Mouse (Mus musculus): ENCODE results near the gene Fam222a.

Gene Fam222a

GRCm38 (mm10) chr5:114567565-114568197, at the start of gene Fam222a:
Gene Fam222a, plus strand, starts transcription at chr5:114568016.
- DNase-seq (ENCODE audit: low read depth), result peak; percentile 30

GRCm38 (mm10) chr5:114528355-114528754, 39.5 kb upstream of the Fam222a start:
- no peak for DNase-seq (ENCODE audit: low read depth)

DNA sequence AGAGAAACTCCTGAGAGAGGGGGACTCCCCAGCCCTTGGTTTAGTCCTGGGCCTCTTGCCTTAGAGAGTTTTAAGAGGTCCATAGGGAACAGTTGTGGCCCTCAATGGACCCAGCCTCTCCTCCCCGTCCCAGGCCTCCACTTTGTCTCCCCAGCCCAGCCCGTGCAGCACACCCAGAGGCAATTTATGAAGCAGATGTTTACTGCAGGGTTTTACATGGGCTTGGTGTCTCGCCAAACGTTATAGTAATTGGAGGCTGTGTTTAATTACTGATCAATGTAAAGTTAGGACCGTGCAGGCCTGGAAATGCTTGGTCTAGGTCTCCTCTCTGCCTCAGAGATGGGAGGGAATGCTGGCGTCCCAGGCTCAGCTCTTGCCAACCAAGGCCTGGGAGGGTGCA, 37.5 kb upstream of the Fam222a start:
- no peak for DNase-seq (ENCODE audit: low read depth)

GRCm38 (mm10) chr5:114532055-114532454, 35.8 kb upstream of the Fam222a start:
- no peak for DNase-seq (ENCODE audit: low read depth)

GRCm38 (mm10) chr5:114537308-114538020, 30.4 kb upstream of the Fam222a start:
- DNase-seq (ENCODE audit: low read depth), result no peak

DNA sequence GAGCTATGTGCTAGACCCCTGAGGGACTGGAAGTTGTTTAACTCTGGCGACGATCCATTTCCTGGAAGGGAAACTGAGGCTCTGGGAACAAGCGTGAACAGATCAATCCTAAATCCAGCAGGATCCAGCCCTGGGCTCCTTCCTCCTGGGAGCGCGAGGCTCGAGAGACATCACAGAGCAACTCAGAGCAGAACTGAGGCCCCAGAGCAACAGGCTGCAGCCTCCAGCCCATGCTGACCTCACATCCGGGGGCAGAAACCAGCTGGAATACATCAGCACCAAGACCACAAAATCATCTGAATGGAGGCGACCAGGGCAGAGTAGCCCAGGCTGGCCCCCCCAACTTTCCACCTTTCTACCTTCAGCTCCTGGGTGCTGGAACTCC, 29.8 kb upstream of the Fam222a start:
- DNase-seq (ENCODE audit: low read depth), result no peak

- no peak for DNase-seq (ENCODE audit: low read depth)
Measured at GRCm38 (mm10) chr5:114538752-114539151, 29.1 kb upstream of the Fam222a start.

DNA sequence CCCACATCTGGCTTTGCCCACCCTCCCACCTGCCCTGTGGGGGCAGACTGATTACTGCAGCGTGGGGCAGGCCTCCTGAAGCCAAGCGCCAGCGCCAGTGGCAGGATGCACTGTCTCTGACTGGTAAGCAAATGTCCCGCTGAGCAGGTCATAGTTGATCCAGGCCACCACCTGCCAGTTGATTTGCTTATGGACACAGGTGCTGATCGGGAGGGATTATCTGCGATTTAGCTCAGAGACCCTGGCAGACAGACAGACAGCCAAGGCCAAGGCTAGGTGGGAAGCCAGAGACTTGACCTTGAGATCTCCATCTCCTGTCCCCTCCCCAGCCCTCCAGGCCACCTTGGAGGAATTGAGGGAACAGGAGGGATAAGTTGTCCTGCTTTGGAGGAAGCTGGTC, 28.1 kb upstream of the Fam222a start:
- DNase-seq (ENCODE audit: low read depth), result no peak

DNA sequence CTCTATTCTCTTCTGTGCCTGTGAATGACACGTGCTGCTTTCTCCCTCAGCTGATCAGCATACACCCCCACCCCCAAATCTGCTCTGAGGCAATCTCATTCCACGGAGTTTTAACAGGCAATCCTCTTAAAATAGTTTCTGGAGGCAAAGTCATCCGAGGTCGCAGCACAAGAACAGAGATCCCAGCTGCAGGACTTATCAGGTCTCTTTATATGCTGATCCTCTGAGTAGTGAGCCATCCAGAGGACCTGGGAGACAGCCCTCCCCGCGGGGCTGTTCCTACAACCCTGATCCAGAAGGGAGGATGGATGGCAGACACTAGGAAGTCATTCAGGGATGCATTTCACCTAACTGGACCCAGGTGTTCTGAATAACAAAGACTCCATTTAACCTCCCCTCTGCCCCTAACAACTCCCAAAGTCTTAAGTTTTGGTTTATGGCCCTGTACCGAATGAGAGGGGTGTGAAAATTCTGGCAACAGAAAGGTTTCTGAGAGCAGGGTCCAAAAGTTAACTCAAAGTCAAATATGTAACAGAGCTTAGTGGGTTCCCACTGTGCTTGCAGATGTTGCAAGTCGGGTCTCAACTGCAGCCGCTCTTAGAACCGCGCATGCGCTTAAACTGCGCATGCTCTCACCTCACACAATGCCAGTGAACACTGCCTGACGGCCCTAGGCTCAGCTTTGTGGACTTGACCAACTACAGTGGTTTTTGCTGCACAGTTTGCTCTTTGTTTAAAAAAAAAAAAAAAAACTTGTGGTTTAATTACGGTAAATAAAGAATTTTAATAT, 26.0 kb upstream of the Fam222a start:
- DNase-seq (ENCODE audit: low read depth), result no peak

DNA sequence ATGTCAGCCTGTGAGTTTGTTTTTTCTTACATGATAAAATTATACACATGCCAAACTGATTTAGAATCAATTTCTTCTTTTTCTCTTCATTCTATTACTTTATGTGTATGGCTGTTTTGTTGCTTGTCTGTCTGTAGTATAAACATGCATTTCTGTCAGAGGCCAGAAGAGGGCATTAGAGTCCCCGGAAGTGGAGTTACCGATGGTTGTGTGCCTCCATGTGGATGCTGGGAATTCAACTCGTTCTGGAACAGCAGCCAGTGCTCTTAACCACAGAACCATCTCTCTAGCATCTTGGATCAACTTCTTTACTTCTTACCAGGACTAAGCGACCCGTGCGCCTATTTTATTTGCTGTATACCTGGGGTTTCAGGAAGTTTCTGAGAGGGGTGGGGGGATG, 24.2 kb upstream of the Fam222a start:
- no peak for DNase-seq (ENCODE audit: low read depth)

GRCm38 (mm10) chr5:114544205-114544604, 23.6 kb upstream of the Fam222a start:
- DNase-seq (ENCODE audit: low read depth), result no peak

DNA sequence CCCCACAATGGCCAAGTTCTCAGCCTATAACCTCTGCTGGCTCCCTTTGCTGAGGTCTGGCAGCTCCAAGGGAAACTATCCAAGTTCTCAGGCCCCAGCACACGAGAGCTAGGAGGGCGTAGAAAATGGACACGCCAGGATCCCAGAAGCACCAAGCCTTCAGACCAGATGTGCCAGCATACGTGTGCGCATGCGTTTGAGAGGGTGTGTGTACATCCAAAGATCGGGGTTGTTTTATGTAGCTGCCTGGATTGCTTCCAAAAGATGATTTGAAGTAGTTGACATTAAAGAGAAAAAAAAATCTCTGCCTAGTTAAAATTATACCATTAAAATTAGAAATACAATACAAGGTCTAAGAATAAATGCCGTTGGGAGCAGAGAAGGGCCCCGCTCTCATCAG, 22.7 kb upstream of the Fam222a start:
- no peak for DNase-seq (ENCODE audit: low read depth)

DNA sequence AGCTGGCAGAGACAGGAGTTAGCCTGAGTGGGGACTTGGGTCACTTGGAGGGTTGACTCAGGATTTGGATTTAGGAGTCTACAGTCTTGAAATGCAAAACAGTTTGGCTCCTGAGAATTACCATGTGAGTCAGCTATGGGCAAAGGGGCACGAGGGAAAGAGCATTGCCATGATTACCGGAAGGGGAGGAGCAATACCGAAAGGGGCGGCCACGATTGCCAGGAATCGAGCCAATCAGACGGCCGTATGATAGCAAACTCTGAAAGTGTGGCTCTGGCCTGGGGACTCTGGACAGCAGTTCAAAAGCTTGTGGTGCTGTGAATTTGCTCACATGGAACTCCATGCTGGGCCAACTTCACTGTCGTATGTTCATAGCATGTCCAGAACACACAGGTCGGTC, 18.8 kb upstream of the Fam222a start:
- DNase-seq (ENCODE audit: low read depth), result no peak

GRCm38 (mm10) chr5:114549770-114550169, 18.0 kb upstream of the Fam222a start:
- DNase-seq (ENCODE audit: low read depth), result no peak

- no peak for DNase-seq (ENCODE audit: low read depth)
Measured at GRCm38 (mm10) chr5:114550431-114550830, 17.4 kb upstream of the Fam222a start.

- no peak for DNase-seq (ENCODE audit: low read depth)
Measured at GRCm38 (mm10) chr5:114550886-114551492, 16.8 kb upstream of the Fam222a start.

- no peak for DNase-seq (ENCODE audit: low read depth)
Measured at GRCm38 (mm10) chr5:114552507-114553208, 15.2 kb upstream of the Fam222a start.

GRCm38 (mm10) chr5:114553706-114554105, 14.1 kb upstream of the Fam222a start:
- no peak for DNase-seq (ENCODE audit: low read depth)

GRCm38 (mm10) chr5:114555424-114555823, 12.4 kb upstream of the Fam222a start:
- no peak for DNase-seq (ENCODE audit: low read depth)

DNA sequence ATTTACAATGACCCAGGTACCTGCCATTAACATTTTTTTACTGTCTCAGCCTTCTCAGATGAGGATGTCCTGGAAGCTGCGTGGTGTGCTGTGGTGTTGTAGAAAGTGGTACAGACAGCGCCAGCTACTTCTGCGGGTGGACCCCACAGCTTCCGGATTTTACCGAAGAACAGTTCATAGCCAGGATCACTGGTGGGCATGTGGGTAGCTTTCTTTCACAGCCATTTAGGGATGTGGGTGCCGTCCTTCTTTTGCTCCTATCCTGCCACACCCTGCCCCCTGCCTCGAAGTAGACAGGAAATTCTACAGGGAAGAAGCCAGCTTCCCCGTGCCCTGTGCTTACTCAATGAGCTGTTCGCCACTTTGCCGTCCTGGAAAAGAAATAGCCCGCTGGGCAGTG, 11.7 kb upstream of the Fam222a start:
- DNase-seq (ENCODE audit: low read depth), result no peak

GRCm38 (mm10) chr5:114557765-114558731, 9.8 kb upstream of the Fam222a start:
- no peak for DNase-seq (ENCODE audit: low read depth)
